Mouse (Mus musculus): Measurements from ENCODE around the gene H2-M5. TPM values are rescaled to one million over a fixed set of nuclear protein-coding genes. Genes with fewer than 3 reads are reported as not detected.

Gene H2-M5
- polyA plus RNA-seq, 1 experiment from 2014 or later, result 0.39 TPM

DNA sequence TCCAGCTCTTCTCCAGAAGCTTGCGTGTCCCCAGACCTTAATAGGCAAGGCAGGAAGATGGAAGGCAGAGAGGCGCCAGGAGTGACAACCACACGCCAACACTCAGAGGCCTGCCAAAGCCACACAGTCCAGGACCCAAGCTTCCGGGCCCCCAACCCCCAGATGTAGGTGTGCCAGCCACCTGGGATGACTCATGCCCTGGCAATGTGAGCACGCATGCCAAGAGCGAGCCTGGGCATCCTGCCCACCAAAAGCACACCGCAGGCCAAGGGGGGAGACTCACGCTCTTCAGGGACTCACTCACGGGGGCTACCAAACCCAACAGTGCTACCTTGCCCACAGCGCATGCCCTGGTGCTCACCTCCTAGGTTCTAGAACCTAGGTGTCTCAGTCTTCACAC lies 46.9 kb downstream of the H2-M5 start:
- 60% methylated on average over 10 of the region's 10 CpGs for WGBS
- Histone ChIP-seq H3K4me2 (ENCODE audit: low read depth, low read length) (no peak overlapping the region; the same call in 1 of the 2 replicates), H3K4me1 (ENCODE audit: control insufficient read depth, insufficient read depth, low read length) (peaks cover 8% of the 10 kb centered on the region), H3K9me3 (replicated peaks; ENCODE audit: control insufficient read depth, low read length) (no peaks in the 10 kb centered on the region), H3K36me3 (replicated peaks; ENCODE audit: control insufficient read depth, insufficient read depth, low read depth, low read length) (no peaks in the 10 kb centered on the region), H3K4me3 (ENCODE audit: low read depth, low read length) (no peak overlapping the region), H3K27me3 (ENCODE audit: control insufficient read depth, insufficient read depth, low read length) (peaks cover 41% of the 10 kb centered on the region), H3K27ac (replicated peaks; ENCODE audit: low read depth, low read length) (no peak overlapping the region), H3K9ac (replicated peaks; ENCODE audit: low read length) (no peak overlapping the region)
- ATAC-seq (replicated peaks; ENCODE audit: insufficient number of reproducible peaks, low FRiP score, low TSS enrichment, low read depth) (no peak), DNase-seq (ENCODE audit: low spot score) (no peak)

- H3K9me3 ChIP-seq (replicated peaks; ENCODE audit: control insufficient read depth, low read length), result no peaks in the 10 kb centered on the region
- H3K36me3 ChIP-seq (replicated peaks; ENCODE audit: control insufficient read depth, insufficient read depth, low read depth, low read length), result no peaks in the 10 kb centered on the region
- H3K27ac ChIP-seq (replicated peaks; ENCODE audit: low read depth, low read length), result no peak overlapping the region
- no peak overlapping the region for H3K9ac ChIP-seq (replicated peaks; ENCODE audit: low read length)
- WGBS, result 84% methylated on average over 2 of the region's 2 CpGs
- no peak overlapping the region for H3K4me3 ChIP-seq (ENCODE audit: low read depth, low read length)
- no peak overlapping the region for H3K4me2 ChIP-seq (ENCODE audit: low read depth, low read length)
- H3K27me3 ChIP-seq (ENCODE audit: control insufficient read depth, insufficient read depth, low read length), result peaks cover 13% of the 10 kb centered on the region
- DNase-seq (ENCODE audit: low spot score) (no peak), ATAC-seq (replicated peaks; ENCODE audit: insufficient number of reproducible peaks, low FRiP score, low TSS enrichment, low read depth) (no peak)
- peaks cover 6% of the 10 kb centered on the region for H3K4me1 ChIP-seq (ENCODE audit: control insufficient read depth, insufficient read depth, low read length)
Observed at GRCm38 (mm10) chr17:36938056-36938455, 51.3 kb downstream of the H2-M5 start.

Other genes with a start within 250 kb of the H2-M5 start
- not detected in 2 replicates for gene H2-M10.5, start 216.6 kb downstream of the H2-M5 start, polyA plus RNA-seq (2014; fragmentation: Nextera tagmentation; extraction: Ambion mirVana)
- not detected in 2 replicates for gene H2-M10.6, start 177.4 kb downstream of the H2-M5 start, polyA plus RNA-seq (2014; fragmentation: Nextera tagmentation; extraction: Ambion mirVana)
- 36.0 and 38.2 TPM in 2 replicates for gene Trim26, start 152.4 kb downstream of the H2-M5 start, polyA plus RNA-seq (2014; fragmentation: Nextera tagmentation; extraction: Ambion mirVana)
- gene Trim15, start 122.3 kb downstream of the H2-M5 start, polyA plus RNA-seq (2014; fragmentation: Nextera tagmentation; extraction: Ambion mirVana), result 0.25 and 0.39 TPM in 2 replicates
- gene Trim10, start 120.0 kb downstream of the H2-M5 start, polyA plus RNA-seq (2014; fragmentation: Nextera tagmentation; extraction: Ambion mirVana), result 5.9 and 7.4 TPM in 2 replicates
- gene Trim40, start 99.4 kb downstream of the H2-M5 start, polyA plus RNA-seq (2014; fragmentation: Nextera tagmentation; extraction: Ambion mirVana), result not detected in 2 replicates
- not detected in 2 replicates for gene Trim31, start 91.4 kb downstream of the H2-M5 start, polyA plus RNA-seq (2014; fragmentation: Nextera tagmentation; extraction: Ambion mirVana)
- gene Rnf39, start 46.6 kb downstream of the H2-M5 start, polyA plus RNA-seq (2014; fragmentation: Nextera tagmentation; extraction: Ambion mirVana), result 0.13 TPM in 1 of 2 replicates, not detected in the other
- gene Ppp1r11, start 37.8 kb downstream of the H2-M5 start, polyA plus RNA-seq (2014; fragmentation: Nextera tagmentation; extraction: Ambion mirVana), result 136 and 152 TPM in 2 replicates
- 96.7 and 104 TPM in 2 replicates for gene Znrd1, start 31.0 kb downstream of the H2-M5 start, polyA plus RNA-seq (2014; fragmentation: Nextera tagmentation; extraction: Ambion mirVana)
- gene Znrd1as, start 30.9 kb downstream of the H2-M5 start, polyA plus RNA-seq (2014; fragmentation: Nextera tagmentation; extraction: Ambion mirVana), result 8.0 and 9.3 TPM in 2 replicates
- not detected in 2 replicates for gene 2410137M14Rik, start 8.3 kb downstream of the H2-M5 start, polyA plus RNA-seq (2014; fragmentation: Nextera tagmentation; extraction: Ambion mirVana)
- gene Zfp57, start 11.6 kb upstream of the H2-M5 start, polyA plus RNA-seq (2014; fragmentation: Nextera tagmentation; extraction: Ambion mirVana), result 102 and 110 TPM in 2 replicates
- gene Mog, start 33.9 kb upstream of the H2-M5 start, polyA plus RNA-seq (2014; fragmentation: Nextera tagmentation; extraction: Ambion mirVana), result 0.20 TPM in 1 of 2 replicates, not detected in the other
- gene Gabbr1, start 56.4 kb upstream of the H2-M5 start, polyA plus RNA-seq (2014; fragmentation: Nextera tagmentation; extraction: Ambion mirVana), result 6.1 and 8.9 TPM in 2 replicates
- not detected in 2 replicates for gene Olfr90, start 99.0 kb upstream of the H2-M5 start, polyA plus RNA-seq (2014; fragmentation: Nextera tagmentation; extraction: Ambion mirVana)
- gene Olfr91, start 108.7 kb upstream of the H2-M5 start, polyA plus RNA-seq (2014; fragmentation: Nextera tagmentation; extraction: Ambion mirVana), result not detected in 2 replicates
- not detected in 2 replicates for gene Olfr92, start 130.6 kb upstream of the H2-M5 start, polyA plus RNA-seq (2014; fragmentation: Nextera tagmentation; extraction: Ambion mirVana)
- not detected in 2 replicates for gene Olfr93, start 172.0 kb upstream of the H2-M5 start, polyA plus RNA-seq (2014; fragmentation: Nextera tagmentation; extraction: Ambion mirVana)
- gene Ubd, start 204.4 kb upstream of the H2-M5 start, polyA plus RNA-seq (2014; fragmentation: Nextera tagmentation; extraction: Ambion mirVana), result not detected in 2 replicates
- gene Olfr94, start 211.5 kb upstream of the H2-M5 start, polyA plus RNA-seq (2014; fragmentation: Nextera tagmentation; extraction: Ambion mirVana), result not detected in 2 replicates
- not detected in 2 replicates for gene Olfr95, start 223.6 kb upstream of the H2-M5 start, polyA plus RNA-seq (2014; fragmentation: Nextera tagmentation; extraction: Ambion mirVana)
- not detected in 2 replicates for gene Olfr96, start 230.6 kb upstream of the H2-M5 start, polyA plus RNA-seq (2014; fragmentation: Nextera tagmentation; extraction: Ambion mirVana)
- not detected in 2 replicates for gene Olfr97, start 247.8 kb upstream of the H2-M5 start, polyA plus RNA-seq (2014; fragmentation: Nextera tagmentation; extraction: Ambion mirVana)

Measured in embryonic facial prominence, embryonic 11.5 days (tissue).